Mouse (Mus musculus) MEL (cell line): Measurements from ENCODE around the gene Ephb2. TPM values are rescaled to one million over a fixed set of nuclear protein-coding genes. Genes with fewer than 3 reads are reported as not detected.

ENCODE experiments used
- DNase-seq: peaks from one replicate; pipeline ENCODE4 v3.0.0; 2011; ENCODE audit warnings: low read depth, low spot score
- H3K27ac ChIP-seq: 2 replicates; pipeline ENCODE4 v1.5.1; 2012; ENCODE audit warnings: low read depth, mild to moderate bottlenecking, control low read depth, low read length, moderate library complexity; ENCODE audit not compliant: control insufficient read depth
- H3K27me3 ChIP-seq, 2 experiments: fragments of 150-350 bp in 1 of 2; sonication (generic) in 1 of 2; 2 replicates each; pipeline ENCODE4 v1.6.1; 2012; ENCODE audit warnings: low read length in 2 of 2, mild to moderate bottlenecking in 2 of 2, improper control_type of control experiment in 1 of 2, moderate library complexity in 1 of 2; ENCODE audit not compliant: insufficient read depth in 2 of 2, control insufficient read depth in 1 of 2
- H3K36me3 ChIP-seq, 2 experiments: 2 replicates each; pipeline ENCODE4 v1.6.1; 2012 to 2014; ENCODE audit warnings: low read length in 2 of 2, improper control_type of control experiment in 1 of 2, inconsistent platforms in 1 of 2, mild to moderate bottlenecking in 1 of 2; ENCODE audit not compliant: insufficient read depth in 2 of 2, control insufficient read depth in 1 of 2
- H3K4me1 ChIP-seq, 2 experiments: fragments of 150-350 bp in 1 of 2; sonication (generic) in 1 of 2; 2 replicates each; pipeline ENCODE4 v1.6.1; 2012; ENCODE audit warnings: low read length in 2 of 2, improper control_type of control experiment in 1 of 2, mild to moderate bottlenecking in 1 of 2; ENCODE audit not compliant: insufficient read depth in 2 of 2, control insufficient read depth in 1 of 2
- H3K4me3 ChIP-seq, 2 experiments: fragments of 150-350 bp in 1 of 2; sonication (generic) in 1 of 2; 2 replicates each; pipeline ENCODE4 v1.5.1; 2012; ENCODE audit warnings: low read depth in 2 of 2, low read length in 2 of 2, mild to moderate bottlenecking in 2 of 2, moderate library complexity in 2 of 2, control low read depth in 1 of 2, improper control_type of control experiment in 1 of 2; ENCODE audit not compliant: control insufficient read depth in 1 of 2, insufficient read depth in 1 of 2
- H3K79me2 ChIP-seq: 2 replicates; pipeline ENCODE4 v1.6.1; 2012; ENCODE audit warnings: mild to moderate bottlenecking, low read length, moderate library complexity; ENCODE audit not compliant: control insufficient read depth, poor library complexity, insufficient read depth
- H3K9ac ChIP-seq: 2 replicates; pipeline ENCODE4 v1.6.1; 2012; ENCODE audit warnings: low read depth, mild to moderate bottlenecking, control low read depth, low read length, moderate library complexity; ENCODE audit not compliant: control insufficient read depth, poor library complexity, severe bottlenecking
- H3K9me3 ChIP-seq: fragments of 150-350 bp; sonication (generic); replicated peaks from 2 replicates; pipeline ENCODE4 v1.6.1; 2012; ENCODE audit warnings: mild to moderate bottlenecking, low read length, improper control_type of control experiment, moderate library complexity; ENCODE audit not compliant: insufficient read depth
- CHD1 ChIP-seq: IDR thresholded peaks from 2 replicates; pipeline ENCODE4 v1.6.1; 2012; ENCODE audit warnings: low read depth, mild to moderate bottlenecking, inconsistent platforms, low read length, improper control_type of control experiment
- CTCF ChIP-seq, 3 experiments: IDR thresholded peaks in 2 of 3; conservative IDR thresholded peaks in 1 of 3; 2 replicates each; pipeline ENCODE4 v1.5.1; 2011 to 2012; ENCODE audit warnings: low read length in 3 of 3, low read depth in 2 of 3, mild to moderate bottlenecking in 2 of 3, improper control_type of control experiment in 1 of 3, inconsistent platforms in 1 of 3, mixed read lengths in 1 of 3, moderate library complexity in 1 of 3; ENCODE audit not compliant: control insufficient read depth in 1 of 3, insufficient read depth in 1 of 3, poor library complexity in 1 of 3, severe bottlenecking in 1 of 3
- E2F4 ChIP-seq: IDR thresholded peaks from 2 replicates; pipeline ENCODE4 v1.6.1; 2011; ENCODE audit warnings: low read depth, low read length, improper control_type of control experiment, borderline replicate concordance
- ELF1 ChIP-seq: IDR thresholded peaks from 2 replicates; pipeline ENCODE4 v1.6.1; 2014; ENCODE audit warnings: low read depth, mild to moderate bottlenecking, inconsistent platforms, low read length, improper control_type of control experiment, moderate library complexity
- GATA1 ChIP-seq: IDR thresholded peaks from 2 replicates; pipeline ENCODE4 v1.6.1; 2011; ENCODE audit warnings: low read depth, low read length, improper control_type of control experiment
- HCFC1 ChIP-seq: IDR thresholded peaks from 2 replicates; pipeline ENCODE4 v1.6.1; 2012; ENCODE audit warnings: low read depth, mild to moderate bottlenecking, inconsistent platforms, low read length, improper control_type of control experiment, moderate library complexity
- JUND ChIP-seq: IDR thresholded peaks from 2 replicates; pipeline ENCODE4 v1.6.1; 2011; ENCODE audit warnings: low read depth, mild to moderate bottlenecking, improper control_type of control experiment, low read length
- MAZ ChIP-seq: IDR thresholded peaks from 2 replicates; pipeline ENCODE4 v1.6.1; 2012; ENCODE audit warnings: low read depth, mild to moderate bottlenecking, inconsistent platforms, low read length, improper control_type of control experiment
- MXI1 ChIP-seq: IDR thresholded peaks from 2 replicates; pipeline ENCODE4 v1.6.1; 2011; ENCODE audit warnings: mild to moderate bottlenecking, low read depth, low read length, improper control_type of control experiment
- NRF1 ChIP-seq: IDR thresholded peaks from 2 replicates; pipeline ENCODE4 v1.6.1; 2014; ENCODE audit warnings: low read depth, mild to moderate bottlenecking, inconsistent platforms, low read length, improper control_type of control experiment, moderate library complexity; ENCODE audit not compliant: poor library complexity, insufficient read depth, severe bottlenecking
- POLR2A ChIP-seq, 2 experiments: IDR thresholded peaks; 2 replicates each; pipeline ENCODE4 v1.6.1; 2011 to 2012; ENCODE audit warnings: low read length in 2 of 2, mild to moderate bottlenecking in 2 of 2, control low read depth in 1 of 2, improper control_type of control experiment in 1 of 2, low read depth in 1 of 2, moderate library complexity in 1 of 2; ENCODE audit not compliant: control insufficient read depth in 1 of 2, insufficient read depth in 1 of 2, poor library complexity in 1 of 2
- POLR2AphosphoS5 ChIP-seq: IDR thresholded peaks from 2 replicates; pipeline ENCODE4 v1.6.1; 2012; ENCODE audit warnings: low read depth, borderline replicate concordance, mild to moderate bottlenecking, inconsistent platforms, low read length, moderate library complexity, mixed read lengths
- RAD21 ChIP-seq: IDR thresholded peaks from 2 replicates; pipeline ENCODE4 v1.6.1; 2011; ENCODE audit warnings: mild to moderate bottlenecking, low read depth, low read length, improper control_type of control experiment
- RCOR1 ChIP-seq: IDR thresholded peaks from 2 replicates; pipeline ENCODE4 v1.6.1; 2012; ENCODE audit warnings: low read depth, mild to moderate bottlenecking, inconsistent platforms, low read length, improper control_type of control experiment
- TCF12 ChIP-seq: IDR thresholded peaks from 2 replicates; pipeline ENCODE4 v1.6.1; 2014; ENCODE audit warnings: low read depth, mild to moderate bottlenecking, inconsistent platforms, low read length, improper control_type of control experiment, moderate library complexity
- UBTF ChIP-seq: IDR thresholded peaks from 2 replicates; pipeline ENCODE4 v1.6.1; 2012; ENCODE audit warnings: low read depth, mild to moderate bottlenecking, inconsistent platforms, low read length, improper control_type of control experiment, moderate library complexity, borderline replicate concordance; ENCODE audit not compliant: insufficient read depth
- USF1 ChIP-seq: IDR thresholded peaks from 2 replicates; pipeline ENCODE4 v1.6.1; 2014; ENCODE audit warnings: low read depth, mild to moderate bottlenecking, inconsistent platforms, low read length, improper control_type of control experiment, moderate library complexity
- ZKSCAN1 ChIP-seq: IDR thresholded peaks from 2 replicates; pipeline ENCODE4 v1.6.1; 2012; ENCODE audit warnings: low read depth, mild to moderate bottlenecking, inconsistent platforms, low read length, improper control_type of control experiment, moderate library complexity
- ZMIZ1 ChIP-seq: IDR thresholded peaks from 2 replicates; pipeline ENCODE4 v1.6.1; 2012; ENCODE audit warnings: low read depth, mild to moderate bottlenecking, inconsistent platforms, low read length, improper control_type of control experiment, moderate library complexity
- ZNF384 ChIP-seq: IDR thresholded peaks from 2 replicates; pipeline ENCODE4 v1.6.1; 2012; ENCODE audit warnings: low read depth, mild to moderate bottlenecking, inconsistent platforms, low read length, improper control_type of control experiment
- polyA plus RNA-seq, 2 experiments: library from polyadenylated mRNA; stranded (reverse) in 1 of 2; unstranded in 1 of 2; fragments of >175 nt in 1 of 2; fragments of >200 nt in 1 of 2; gene quantifications; 2 replicates each; pipeline versions ENCODE4 v1.2.1 to v1.2.4; 2012; ENCODE audit warnings: low replicate concordance in 2 of 2, low read depth in 1 of 2; ENCODE audit not compliant: insufficient read length in 2 of 2, insufficient read depth in 1 of 2, missing spikeins in 1 of 2
- total RNA-seq: library from RNA; depleted of rRNA; stranded (reverse); fragments of 300-350 nt; gene quantifications from 2 replicates; pipeline ENCODE4 v1.2.3, GENCODE M21; 2012

The Ephb2 gene
- total and polyA plus RNA-seq, 3 experiments = 1.9 to 4.1 TPM; not detected in 1

DNA sequence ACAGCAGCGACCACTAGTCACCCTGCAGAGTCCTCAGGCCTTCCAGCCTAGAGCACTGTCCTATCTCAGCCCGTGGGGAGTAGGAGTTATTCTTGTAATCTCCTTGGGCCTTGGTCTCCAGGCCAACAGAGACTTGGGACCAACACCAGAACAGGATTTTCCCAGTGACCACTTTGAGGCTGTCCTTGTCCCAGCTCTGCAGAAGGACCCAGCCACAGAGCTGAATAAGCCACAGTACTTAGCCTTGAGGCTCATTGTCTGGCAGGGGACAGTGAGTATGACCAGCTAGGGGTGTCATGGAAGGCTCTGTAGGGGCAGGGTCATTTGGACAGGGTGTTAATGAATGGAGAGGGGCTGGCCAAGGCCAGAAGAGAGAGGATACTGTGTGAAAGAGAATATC lies 126.8 kb downstream of the Ephb2 start (continued):
- TF ChIP-seq E2F4 = no peak

DNA sequence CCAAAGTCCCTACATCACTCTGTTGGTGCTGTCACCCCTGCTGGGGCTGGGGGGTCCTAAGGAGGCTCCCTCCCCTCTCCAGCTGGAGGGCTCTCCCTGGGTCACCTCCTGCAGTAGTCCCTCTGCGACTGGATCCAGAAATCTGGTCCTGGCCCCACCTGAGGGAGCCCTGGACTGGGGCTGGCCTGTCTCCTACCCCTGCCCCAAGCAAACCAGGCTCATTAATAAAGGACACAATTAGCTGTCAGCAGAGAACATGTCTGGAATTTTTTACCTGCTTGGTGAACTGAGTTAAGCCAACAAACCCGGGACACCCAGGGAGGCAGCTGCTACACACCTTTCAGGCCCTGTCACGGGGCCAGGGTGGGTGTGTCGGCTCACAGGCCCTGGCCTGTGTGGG lies 129.1 kb downstream of the Ephb2 start:
- no peaks in the 10 kb centered on the region for H3K79me2 ChIP-seq
- DNase-seq = no peak
- no peaks in the 10 kb centered on the region for H3K27me3 ChIP-seq

GRCm38 (mm10) chr4:136705091-136705490 lies 130.7 kb downstream of the Ephb2 start:
- Histone ChIP-seq H3K27me3 (no peaks in the 10 kb centered on the region), H3K9me3 (no peaks in the 10 kb centered on the region), H3K4me3 (no peak overlapping the region), H3K27ac (no peak overlapping the region), H3K4me1 (no peaks in the 10 kb centered on the region), H3K79me2 (no peaks in the 10 kb centered on the region), H3K9ac (no peak overlapping the region), H3K36me3 (no peaks in the 10 kb centered on the region)
- TF ChIP-seq POLR2A (IDR thresholded peaks at IDR 0.05; ENCODE audit: control insufficient read depth in 1 of 2, insufficient read depth in 1 of 2, low read depth in 1 of 2, low read length in 2 of 2, poor library complexity in 1 of 2) (no peak), CTCF (IDR thresholded peaks at IDR 0.05 in 2 of 3, conservative IDR thresholded peaks at IDR 0.05 in 1 of 3; ENCODE audit: control insufficient read depth in 1 of 3, insufficient read depth in 1 of 3, low read depth in 2 of 3, low read length in 3 of 3, poor library complexity in 1 of 3, severe bottlenecking in 1 of 3) (no peak), NRF1 (no peak), GATA1 (no peak), RAD21 (no peak), UBTF (no peak), HCFC1 (no peak), ZMIZ1 (no peak)
- DNase-seq = no peak

More for the DNA sequence above, 129.1 kb downstream of the Ephb2 start:
- TF ChIP-seq MXI1 = no peak
- TF ChIP-seq POLR2AphosphoS5 = no peak
- TF ChIP-seq ZNF384 = no peak
- TF ChIP-seq CHD1 = no peak
- no peak for TF ChIP-seq POLR2A (IDR thresholded peaks at IDR 0.05; ENCODE audit: control insufficient read depth in 1 of 2, insufficient read depth in 1 of 2, low read depth in 1 of 2, low read length in 2 of 2, poor library complexity in 1 of 2)
- TF ChIP-seq ELF1 = no peak
- no peak for TF ChIP-seq ZKSCAN1
- no peak for TF ChIP-seq TCF12
- no peak for TF ChIP-seq JUND
- TF ChIP-seq USF1 = no peak
- TF ChIP-seq MAZ = no peak
- TF ChIP-seq RCOR1 = no peak
- no peak for TF ChIP-seq CTCF (IDR thresholded peaks at IDR 0.05 in 2 of 3, conservative IDR thresholded peaks at IDR 0.05 in 1 of 3; ENCODE audit: control insufficient read depth in 1 of 3, insufficient read depth in 1 of 3, low read depth in 2 of 3, low read length in 3 of 3, poor library complexity in 1 of 3, severe bottlenecking in 1 of 3)
- no peak overlapping the region for H3K27ac ChIP-seq
- H3K9me3 ChIP-seq = no peaks in the 10 kb centered on the region
- peaks cover 0 to 2% of the 10 kb centered on the region in 2 experiments; a peak in 1 of 4 replicates for H3K36me3 ChIP-seq
- peaks cover 3 to 5% of the 10 kb centered on the region in 2 experiments for H3K4me1 ChIP-seq
- no peak overlapping the region for H3K4me3 ChIP-seq
- no peak overlapping the region for H3K9ac ChIP-seq
